Mouse (Mus musculus) embryonic facial prominence, embryonic 12.5 days (tissue): ENCODE measurements around the gene Fbxl5. TPM values are rescaled to one million over a fixed set of nuclear protein-coding genes. Genes with fewer than 3 reads are reported as not detected.

Experiments used
- ATAC-seq: fragments of 200-750 bp; cut with Nextera tagmentation; 2 replicates; pipeline ENCODE4 v1.8.0; 2017; ENCODE audit not compliant: insufficient number of reproducible peaks, insufficient read depth, low FRiP score, low TSS enrichment
- H3K27ac ChIP-seq: fragments of 300-500 bp; sonication (generic); 2 replicates; pipeline ENCODE4 v1.5.1; 2016; ENCODE audit warnings: mild to moderate bottlenecking
- H3K27me3 ChIP-seq: fragments of 300-500 bp; sonication (generic); 2 replicates; pipeline ENCODE4 v1.6.1; 2016; ENCODE audit warnings: mild to moderate bottlenecking, moderate library complexity
- H3K36me3 ChIP-seq: fragments of 300-500 bp; sonication (generic); 2 replicates; pipeline ENCODE4 v1.6.1; 2016; ENCODE audit warnings: mild to moderate bottlenecking
- H3K4me1 ChIP-seq: fragments of 300-500 bp; sonication (generic); 2 replicates; pipeline ENCODE4 v1.6.1; 2016
- H3K4me2 ChIP-seq: fragments of 300-500 bp; sonication (generic); replicated peaks from 2 replicates; pipeline ENCODE4 v1.6.1; 2016; ENCODE audit warnings: mild to moderate bottlenecking, moderate library complexity
- H3K4me3 ChIP-seq: fragments of 300-500 bp; sonication (generic); 2 replicates; pipeline ENCODE4 v1.5.1; 2016; ENCODE audit warnings: mild to moderate bottlenecking
- H3K9ac ChIP-seq: fragments of 300-500 bp; sonication (generic); 2 replicates; pipeline ENCODE4 v1.6.1; 2016; ENCODE audit warnings: mild to moderate bottlenecking, moderate library complexity
- H3K9me3 ChIP-seq: fragments of 300-500 bp; sonication (generic); 2 replicates; pipeline ENCODE4 v1.6.1; 2016; ENCODE audit warnings: mild to moderate bottlenecking, moderate library complexity
- WGBS: fragments of 180-500 bp; shearing (Covaris S2); methylation state at CpG from one replicate; pipeline ENCODE4 v1.1.7; 2016; 5-methylcytosine and 5-hydroxymethylcytosine counted together
- polyA plus RNA-seq: library from polyadenylated mRNA; unstranded; fragments of >200 nt; fragmentation: Nextera tagmentation; extraction: Ambion mirVana; gene quantifications from 2 replicates; pipeline ENCODE4 v1.2.1, GENCODE M21; 2016

The Fbxl5 gene
- 57.9 and 62.7 TPM in 2 replicates for polyA plus RNA-seq

- no peak within 1 kb of the TSS for H3K4me2 ChIP-seq
- no peaks in the 10 kb centered on the region for H3K9me3 ChIP-seq
- H3K4me1 ChIP-seq = no peaks in the 10 kb centered on the region
- no peaks in the 10 kb centered on the region for H3K27me3 ChIP-seq
- no peak within 1 kb of the TSS for H3K27ac ChIP-seq
- 85% methylated on average over 19 of the region's 19 CpGs for WGBS
- ATAC-seq = no peak
- no peak within 1 kb of the TSS for H3K9ac ChIP-seq
- H3K36me3 ChIP-seq = no peaks in the 10 kb centered on the region
- H3K4me3 ChIP-seq = no peak within 1 kb of the TSS
Observed at GRCm38 (mm10) chr5:43821538-43821937, at the start of gene Fbxl5. Gene Fbxl5 (minus strand): TSS chr5:43821638.

GRCm38 (mm10) chr5:43868711-43869600 is 47.5 kb upstream of the Fbxl5 start:
- H3K9ac ChIP-seq = peak overlapping the region; percentile 49
- peak overlapping the region; percentile 67 for H3K4me2 ChIP-seq
- 2% methylated on average over 28 of the region's 28 CpGs for WGBS
- peaks cover 8% of the 10 kb centered on the region; the same call in 1 of the 2 replicates for H3K4me1 ChIP-seq
- no peaks in the 10 kb centered on the region for H3K9me3 ChIP-seq
- no peak for ATAC-seq
- no peaks in the 10 kb centered on the region for H3K27me3 ChIP-seq
- H3K36me3 ChIP-seq = no peaks in the 10 kb centered on the region
- 0 out of 2 replicates have a peak overlapping the region, but pooled peaks have one; percentile 36 for H3K27ac ChIP-seq
- H3K4me3 ChIP-seq = peak overlapping the region; percentile 41

- 0 out of 2 replicates have a peak within 1 kb of the TSS, but pooled peaks have one; percentile 36 for H3K27ac ChIP-seq
Observed at GRCm38 (mm10) chr5:43868253-43868652, 46.8 kb upstream of the Fbxl5 start, which contains the start of gene Cd38. Gene Cd38 (plus strand): TSS chr5:43868553.

GRCm38 (mm10) chr5:43865316-43865715 is 43.9 kb upstream of the Fbxl5 start:
- Histone ChIP-seq H3K36me3 (no peaks in the 10 kb centered on the region), H3K27me3 (no peaks in the 10 kb centered on the region), H3K4me2 (no peak overlapping the region), H3K9ac (no peak overlapping the region), H3K9me3 (no peaks in the 10 kb centered on the region), H3K27ac (no peak overlapping the region), H3K4me3 (no peak overlapping the region), H3K4me1 (peaks cover 8% of the 10 kb centered on the region; the same call in 1 of the 2 replicates)
- no peak for ATAC-seq
- 86% methylated on average over 2 of the region's 2 CpGs for WGBS

More at GRCm38 (mm10) chr5:43868253-43868652, 46.8 kb upstream of the Fbxl5 start, which contains the start of gene Cd38:
- Histone ChIP-seq H3K4me3 (peak within 1 kb of the TSS; percentile 41), H3K27me3 (no peaks in the 10 kb centered on the region), H3K36me3 (no peaks in the 10 kb centered on the region), H3K4me1 (peaks cover 8% of the 10 kb centered on the region; the same call in 1 of the 2 replicates), H3K4me2 (peak within 1 kb of the TSS; percentile 67), H3K9me3 (no peaks in the 10 kb centered on the region), H3K9ac (peak within 1 kb of the TSS; percentile 49)
- ATAC-seq = no peak

GRCm38 (mm10) chr5:43863642-43864041 is 42.2 kb upstream of the Fbxl5 start:
- H3K9me3 ChIP-seq = no peaks in the 10 kb centered on the region
- H3K4me2 ChIP-seq = no peak overlapping the region
- no peak overlapping the region for H3K4me3 ChIP-seq
- no peaks in the 10 kb centered on the region for H3K27me3 ChIP-seq
- no peaks in the 10 kb centered on the region for H3K36me3 ChIP-seq
- H3K9ac ChIP-seq = no peak overlapping the region
- peaks cover 3% of the 10 kb centered on the region; the same call in 1 of the 2 replicates for H3K4me1 ChIP-seq
- H3K27ac ChIP-seq = no peak overlapping the region
- no peak for ATAC-seq
- 75% methylated on average over 6 of the region's 6 CpGs for WGBS

- Histone ChIP-seq H3K4me1 (no peaks in the 10 kb centered on the region), H3K27ac (no peak overlapping the region), H3K36me3 (no peaks in the 10 kb centered on the region), H3K27me3 (no peaks in the 10 kb centered on the region), H3K9me3 (no peaks in the 10 kb centered on the region), H3K9ac (no peak overlapping the region), H3K4me3 (no peak overlapping the region), H3K4me2 (no peak overlapping the region)
- ATAC-seq = no peak
- WGBS = 73% methylated on average over 5 of the region's 5 CpGs
Observed at GRCm38 (mm10) chr5:43860670-43861431, 39.4 kb upstream of the Fbxl5 start.

GRCm38 (mm10) chr5:43860096-43860495 is 38.7 kb upstream of the Fbxl5 start:
- no peak overlapping the region for H3K4me3 ChIP-seq
- no peaks in the 10 kb centered on the region for H3K36me3 ChIP-seq
- H3K9me3 ChIP-seq = no peaks in the 10 kb centered on the region
- H3K4me2 ChIP-seq = no peak overlapping the region
- H3K27ac ChIP-seq = no peak overlapping the region
- ATAC-seq = no peak
- 81% methylated on average over 5 of the region's 5 CpGs for WGBS
- no peaks in the 10 kb centered on the region for H3K4me1 ChIP-seq
- H3K9ac ChIP-seq = no peak overlapping the region
- no peaks in the 10 kb centered on the region for H3K27me3 ChIP-seq

- Histone ChIP-seq H3K27ac (no peak overlapping the region), H3K4me1 (no peaks in the 10 kb centered on the region), H3K27me3 (no peaks in the 10 kb centered on the region), H3K9ac (no peak overlapping the region), H3K4me3 (no peak overlapping the region), H3K36me3 (no peaks in the 10 kb centered on the region), H3K9me3 (no peaks in the 10 kb centered on the region), H3K4me2 (no peak overlapping the region)
- no peak for ATAC-seq
- 88% methylated on average over 8 of the region's 8 CpGs for WGBS
Observed at GRCm38 (mm10) chr5:43859663-43860062, 38.2 kb upstream of the Fbxl5 start.

GRCm38 (mm10) chr5:43855769-43856168 is 34.3 kb upstream of the Fbxl5 start:
- H3K9ac ChIP-seq = no peak overlapping the region
- no peaks in the 10 kb centered on the region for H3K36me3 ChIP-seq
- 68% methylated on average over 2 of the region's 2 CpGs for WGBS
- H3K27ac ChIP-seq = no peak overlapping the region
- no peaks in the 10 kb centered on the region for H3K27me3 ChIP-seq
- H3K4me2 ChIP-seq = no peak overlapping the region
- no peak for ATAC-seq
- H3K4me1 ChIP-seq = no peaks in the 10 kb centered on the region
- no peak overlapping the region for H3K4me3 ChIP-seq
- no peaks in the 10 kb centered on the region for H3K9me3 ChIP-seq

GRCm38 (mm10) chr5:43853868-43854488 is 32.5 kb upstream of the Fbxl5 start:
- no peaks in the 10 kb centered on the region for H3K36me3 ChIP-seq
- no peaks in the 10 kb centered on the region for H3K4me1 ChIP-seq
- H3K9ac ChIP-seq = no peak overlapping the region
- H3K4me3 ChIP-seq = no peak overlapping the region
- no peak overlapping the region for H3K27ac ChIP-seq
- ATAC-seq = no peak
- WGBS = 78% methylated on average over 7 of the region's 7 CpGs
- no peaks in the 10 kb centered on the region for H3K9me3 ChIP-seq
- H3K27me3 ChIP-seq = no peaks in the 10 kb centered on the region
- no peak overlapping the region for H3K4me2 ChIP-seq

GRCm38 (mm10) chr5:43853096-43853867 is 31.8 kb upstream of the Fbxl5 start:
- Histone ChIP-seq H3K27me3 (no peaks in the 10 kb centered on the region), H3K4me3 (no peak overlapping the region), H3K4me1 (no peaks in the 10 kb centered on the region), H3K27ac (no peak overlapping the region), H3K4me2 (no peak overlapping the region), H3K9ac (no peak overlapping the region), H3K36me3 (no peaks in the 10 kb centered on the region), H3K9me3 (no peaks in the 10 kb centered on the region)
- 79% methylated on average over 11 of the region's 11 CpGs for WGBS
- ATAC-seq = no peak
